Mouse (Mus musculus) spleen, adult 12 weeks (tissue): ENCODE data around the gene Osbp2.

ENCODE experiments used
- DNase-seq: peaks from one replicate; pipeline ENCODE4 v3.0.0; 2022; ENCODE audit warnings: low spot score

The Osbp2 gene

GRCm38 (mm10) chr11:3759433-3759832 lies 104.3 kb downstream of the Osbp2 start:
- no peak for DNase-seq

GRCm38 (mm10) chr11:3755341-3755740 lies 108.4 kb downstream of the Osbp2 start:
- no peak for DNase-seq

- no peak for DNase-seq
These were observed 109.0 kb downstream of the Osbp2 start for GRCm38 (mm10) chr11:3754685-3755084.

GRCm38 (mm10) chr11:3753897-3754296 lies 109.8 kb downstream of the Osbp2 start:
- DNase-seq = no peak

GRCm38 (mm10) chr11:3752766-3753165 lies 110.9 kb downstream of the Osbp2 start:
- DNase-seq = no peak

- no peak for DNase-seq
These were observed 113.9 kb downstream of the Osbp2 start for GRCm38 (mm10) chr11:3749831-3750230.

- no peak for DNase-seq
These were observed 121.3 kb downstream of the Osbp2 start for GRCm38 (mm10) chr11:3742449-3742848.

GRCm38 (mm10) chr11:3741183-3741582 lies 122.5 kb downstream of the Osbp2 start:
- DNase-seq = no peak

GRCm38 (mm10) chr11:3738778-3739177 lies 124.9 kb downstream of the Osbp2 start:
- DNase-seq = no peak

GRCm38 (mm10) chr11:3735715-3736114 lies 128.0 kb downstream of the Osbp2 start:
- DNase-seq = no peak

- no peak for DNase-seq
These were observed 129.6 kb downstream of the Osbp2 start for GRCm38 (mm10) chr11:3733933-3734636.

GRCm38 (mm10) chr11:3731469-3731868 lies 132.2 kb downstream of the Osbp2 start:
- no peak for DNase-seq

GRCm38 (mm10) chr11:3727438-3728105 lies 136.1 kb downstream of the Osbp2 start:
- DNase-seq = no peak

GRCm38 (mm10) chr11:3725331-3726054 lies 138.2 kb downstream of the Osbp2 start:
- DNase-seq = no peak

- no peak for DNase-seq
These were observed 139.0 kb downstream of the Osbp2 start for GRCm38 (mm10) chr11:3724726-3725125.

GRCm38 (mm10) chr11:3723910-3724309 lies 139.8 kb downstream of the Osbp2 start:
- DNase-seq = no peak

- no peak for DNase-seq
These were observed 140.8 kb downstream of the Osbp2 start for GRCm38 (mm10) chr11:3722861-3723260.

GRCm38 (mm10) chr11:3722036-3722435 lies 141.7 kb downstream of the Osbp2 start:
- no peak for DNase-seq

- DNase-seq = no peak
These were observed 147.0 kb downstream of the Osbp2 start for GRCm38 (mm10) chr11:3716662-3717061.

GRCm38 (mm10) chr11:3714486-3714885 lies 149.2 kb downstream of the Osbp2 start:
- DNase-seq = peak; percentile 12

GRCm38 (mm10) chr11:3710203-3710602 lies 153.5 kb downstream of the Osbp2 start:
- DNase-seq = no peak

- no peak for DNase-seq
These were observed 156.6 kb downstream of the Osbp2 start for GRCm38 (mm10) chr11:3707057-3707456.

- no peak for DNase-seq
These were observed 159.3 kb downstream of the Osbp2 start for GRCm38 (mm10) chr11:3704404-3704803.
